Mouse (Mus musculus): ENCODE data around the gene Hfe.
"Not testable (repeated sequence)": the region's sequence is repeated elsewhere in the genome, so short reads cannot be mapped to it uniquely, and the experiment has no call there.

Gene Hfe

DNA sequence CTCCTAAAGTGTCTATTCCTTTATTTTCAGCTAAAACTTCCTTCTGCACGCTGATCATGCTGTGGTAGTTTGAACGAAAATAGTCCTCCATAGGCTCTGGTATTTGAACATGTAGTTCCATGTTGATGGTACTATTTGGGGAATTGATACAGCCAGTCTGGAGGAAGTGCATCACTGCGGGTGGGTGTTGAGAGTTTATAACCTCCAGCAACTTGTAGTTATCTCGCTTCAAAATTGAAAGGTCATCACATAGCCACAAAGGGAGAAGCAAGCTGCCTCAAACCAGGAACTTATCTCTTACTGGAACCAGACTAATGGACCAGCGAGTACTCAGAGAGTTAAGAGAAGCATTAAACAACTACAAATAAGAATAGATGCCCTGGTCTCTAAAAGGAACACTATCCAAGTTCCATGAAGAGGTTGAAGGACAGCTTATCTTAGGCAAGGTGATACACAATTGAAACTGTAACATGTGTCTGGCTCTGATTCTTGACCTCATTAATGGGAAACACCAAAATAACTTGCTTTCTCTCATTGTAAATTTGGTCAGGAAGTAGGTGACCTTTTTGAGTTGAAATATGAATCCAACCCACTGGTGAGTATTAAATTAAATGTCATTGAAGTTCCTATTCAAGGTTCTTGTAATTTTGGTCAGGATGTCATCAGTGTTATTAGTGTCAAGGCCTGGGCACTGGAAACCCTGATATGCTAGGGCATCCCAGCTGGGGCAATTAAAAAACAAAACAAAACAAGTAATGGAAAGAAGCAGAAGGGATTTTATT lies 5.8 kb upstream of the Hfe start:
- no peak for DNase-seq (ENCODE audit: low spot score in 2 of 2)

- DNase-seq (ENCODE audit: low spot score in 2 of 2), result peak in 1 of 2 experiments; percentile 17
Observed at GRCm38 (mm10) chr13:23709714-23710373, 810 bp downstream of the Hfe start.

GRCm38 (mm10) chr13:23708654-23709053 lies 2.0 kb downstream of the Hfe start:
- peak in 1 of 2 experiments; percentile 12 for DNase-seq (ENCODE audit: low spot score in 2 of 2)

DNA sequence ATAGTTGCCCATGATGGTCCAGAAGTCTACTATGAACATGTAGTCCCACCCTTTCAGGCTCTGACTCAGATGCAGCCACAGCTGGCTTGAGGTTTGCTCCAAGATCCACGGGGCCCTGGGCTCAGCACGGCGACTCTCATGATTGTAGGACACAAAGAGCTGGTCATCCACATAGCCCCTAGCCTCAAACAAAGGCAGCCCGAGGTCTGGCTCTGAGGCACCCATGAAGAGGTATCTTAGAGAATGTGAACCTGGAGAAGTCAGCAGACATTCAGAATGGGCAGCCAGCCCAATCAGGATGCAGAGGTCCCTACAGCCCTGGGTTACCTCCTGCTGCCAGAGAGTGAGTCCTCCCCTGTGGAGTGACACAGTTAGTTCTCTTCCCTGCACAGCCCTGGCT lies 2.6 kb downstream of the Hfe start:
- peak in 1 of 2 experiments; percentile 13 for DNase-seq (ENCODE audit: low spot score in 2 of 2)

DNA sequence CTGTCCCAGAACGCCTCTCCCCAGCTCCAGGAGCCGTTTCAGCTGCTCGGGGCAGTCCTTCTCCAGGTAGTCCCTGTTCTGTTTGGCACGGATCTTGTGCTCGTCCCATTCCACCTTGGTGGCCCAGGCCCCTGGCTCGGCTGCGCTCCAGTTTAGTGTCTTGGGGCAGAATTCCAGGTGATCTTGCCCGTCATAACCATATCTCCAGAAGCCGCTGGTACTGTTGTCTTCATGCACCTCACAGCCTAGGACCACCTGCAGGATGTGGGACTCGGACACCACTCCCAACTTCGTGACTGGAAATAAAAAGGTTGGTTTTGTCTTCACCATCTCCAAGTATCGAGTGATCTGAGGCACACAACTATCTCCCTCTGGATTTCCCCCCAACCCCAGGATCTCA lies 3.9 kb downstream of the Hfe start:
- DNase-seq (ENCODE audit: low spot score in 2 of 2), result peak in 1 of 2 experiments; percentile 15

DNA sequence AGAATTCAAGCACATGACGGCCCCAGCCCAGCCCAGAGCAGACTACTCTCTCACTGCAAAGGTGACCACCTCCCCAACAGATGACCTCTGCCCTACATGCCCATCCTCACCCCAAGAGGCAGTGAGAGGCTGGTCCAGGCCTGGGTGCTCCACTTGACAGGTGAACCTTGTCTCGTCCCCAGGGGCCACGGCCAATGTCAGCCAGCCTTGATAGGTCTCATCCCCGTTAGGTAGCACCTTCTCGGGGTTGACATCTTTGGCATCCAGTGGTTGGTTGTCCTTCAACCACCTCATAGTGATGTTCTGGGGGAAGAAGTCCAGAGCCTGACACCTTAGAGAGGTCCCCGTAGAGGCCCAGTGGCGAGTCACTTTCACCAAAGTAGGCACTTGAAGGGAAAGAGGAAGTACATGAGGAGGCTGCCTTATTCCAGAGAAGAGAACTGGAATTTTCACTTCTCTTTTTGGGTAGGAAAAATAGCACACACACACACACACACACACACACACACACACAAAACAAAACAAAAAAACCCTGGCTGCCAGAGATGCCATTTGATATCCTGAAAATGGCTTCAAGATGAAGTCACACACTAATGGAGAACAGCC lies 4.8 kb downstream of the Hfe start:
- DNase-seq (ENCODE audit: low spot score in 2 of 2), result peak in 1 of 2 experiments; percentile 17

- not testable (repeated sequence) for DNase-seq (ENCODE audit: low spot score in 2 of 2)
Observed at GRCm38 (mm10) chr13:23702801-23703200, 7.9 kb downstream of the Hfe start.

DNA sequence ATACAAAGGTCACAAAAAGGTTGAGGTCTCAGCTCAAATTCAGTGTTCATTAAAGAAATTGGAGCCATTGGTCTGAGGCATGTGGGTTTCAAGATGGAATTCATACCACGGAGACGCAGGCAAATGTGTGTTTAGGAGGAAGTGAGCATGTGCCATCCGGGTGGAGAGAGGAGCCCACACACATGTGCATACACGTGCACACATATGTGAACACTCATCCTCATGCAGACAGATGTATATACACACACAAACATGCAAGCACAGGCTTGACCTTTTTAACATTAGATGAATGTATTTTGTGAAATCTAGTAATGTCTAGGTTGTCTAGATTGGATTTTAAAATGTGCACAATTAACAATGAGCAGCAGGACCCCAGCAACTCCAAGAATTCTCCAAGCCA lies 8.4 kb downstream of the Hfe start:
- DNase-seq (ENCODE audit: low spot score in 2 of 2), result no peak

GRCm38 (mm10) chr13:23700786-23701520 lies 9.7 kb downstream of the Hfe start:
- peak; percentile 78 to 80 for DNase-seq (ENCODE audit: low spot score in 2 of 2)

- no peak for DNase-seq (ENCODE audit: low spot score in 2 of 2)
Observed at GRCm38 (mm10) chr13:23699767-23700166, 10.9 kb downstream of the Hfe start.

DNA sequence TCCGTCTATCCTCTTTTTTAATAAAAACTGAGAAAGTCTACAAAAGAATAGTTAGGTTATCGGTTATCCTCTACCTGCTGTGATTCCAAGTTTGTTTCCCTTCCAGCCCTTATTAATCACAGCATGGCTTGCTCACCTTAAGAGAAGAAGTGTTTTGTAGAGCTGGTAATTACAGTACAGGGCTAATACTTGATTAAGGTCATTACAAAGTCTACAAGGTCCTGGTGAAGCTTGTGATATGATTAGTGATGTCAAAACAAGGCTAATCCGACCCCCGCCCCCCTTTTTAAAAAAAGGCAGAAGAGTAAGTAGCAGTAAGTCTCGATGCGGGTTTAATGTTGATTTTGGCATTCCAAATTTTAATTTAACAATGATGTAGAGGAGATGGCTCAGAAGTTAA lies 11.7 kb downstream of the Hfe start:
- no peak for DNase-seq (ENCODE audit: low spot score in 2 of 2)

DNA sequence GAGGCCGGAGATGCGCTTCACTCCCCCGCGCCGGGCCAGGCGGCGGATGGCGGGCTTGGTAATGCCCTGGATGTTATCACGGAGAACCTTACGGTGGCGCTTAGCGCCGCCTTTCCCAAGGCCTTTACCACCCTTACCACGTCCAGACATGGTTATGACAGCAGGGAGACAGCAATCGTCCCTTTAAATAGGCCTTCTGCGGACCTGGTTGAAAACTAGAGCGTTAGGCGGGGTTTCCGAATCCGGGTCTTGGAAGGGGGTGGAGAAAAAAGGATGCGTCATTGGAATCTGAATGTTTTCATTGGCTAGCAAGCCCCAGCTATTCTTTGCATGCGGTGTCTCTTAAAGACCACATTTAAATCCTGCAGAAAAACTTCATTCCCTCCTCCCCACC lies 12.4 kb downstream of the Hfe start, which contains the start of gene Hist1h4c:
Hist1h4c (minus strand) TSS at position 155 of the 394 bp plus-strand sequence.
- peak; percentile 99 for DNase-seq (ENCODE audit: low spot score in 2 of 2)

DNA sequence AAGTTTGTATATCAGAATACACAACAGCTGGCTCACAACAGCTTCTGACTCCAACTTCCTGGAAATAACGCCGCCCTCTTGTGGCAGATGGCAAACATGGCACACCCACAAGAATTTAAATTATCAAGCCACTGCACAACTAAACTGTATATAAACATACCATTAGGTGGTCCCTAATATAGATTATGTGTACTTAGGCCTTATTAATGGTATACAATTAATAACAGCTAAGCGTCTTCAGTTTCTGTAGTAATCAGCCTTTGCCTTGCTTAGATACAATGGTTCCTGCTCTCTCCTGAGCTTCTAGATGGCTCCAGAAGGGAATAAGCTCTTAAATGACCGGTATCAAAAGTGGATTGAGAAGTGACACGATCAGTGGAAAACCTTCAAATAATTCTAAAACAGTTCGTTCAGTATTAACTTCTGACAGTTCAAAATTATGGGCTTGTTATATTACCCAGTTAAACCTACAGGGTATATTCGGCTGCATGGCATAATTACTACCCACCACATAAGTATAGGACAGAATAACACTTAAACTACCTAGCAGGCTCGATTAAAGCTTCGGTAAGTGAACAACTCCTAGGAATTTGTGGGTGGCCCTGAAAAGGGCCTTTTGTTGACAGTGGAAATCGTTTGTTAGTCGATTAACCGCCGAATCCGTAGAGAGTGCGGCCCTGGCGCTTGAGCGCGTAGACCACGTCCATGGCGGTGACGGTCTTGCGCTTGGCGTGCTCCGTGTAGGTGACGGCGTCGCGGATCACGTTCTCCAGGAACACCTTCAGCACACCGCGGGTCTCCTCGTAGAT lies 13.0 kb downstream of the Hfe start:
- DNase-seq (ENCODE audit: low spot score in 2 of 2), result peak; percentile 61 to 64

DNA sequence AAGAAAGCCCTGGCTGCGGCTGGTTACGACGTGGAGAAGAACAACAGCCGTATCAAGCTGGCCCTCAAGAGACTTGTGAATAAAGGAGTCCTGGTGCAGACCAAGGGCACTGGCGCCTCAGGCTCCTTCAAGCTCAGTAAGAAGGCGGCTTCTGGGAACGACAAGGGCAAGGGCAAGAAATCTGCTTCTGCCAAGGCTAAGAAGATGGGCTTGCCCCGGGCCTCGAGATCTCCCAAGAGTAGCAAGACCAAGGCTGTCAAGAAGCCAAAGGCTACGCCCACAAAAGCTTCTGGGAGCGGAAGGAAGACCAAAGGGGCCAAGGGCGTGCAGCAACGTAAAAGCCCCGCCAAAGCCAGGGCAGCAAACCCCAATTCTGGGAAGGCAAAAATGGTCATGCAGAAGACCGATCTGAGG lies 14.6 kb downstream of the Hfe start:
- no peak for DNase-seq (ENCODE audit: low spot score in 2 of 2)

DNA sequence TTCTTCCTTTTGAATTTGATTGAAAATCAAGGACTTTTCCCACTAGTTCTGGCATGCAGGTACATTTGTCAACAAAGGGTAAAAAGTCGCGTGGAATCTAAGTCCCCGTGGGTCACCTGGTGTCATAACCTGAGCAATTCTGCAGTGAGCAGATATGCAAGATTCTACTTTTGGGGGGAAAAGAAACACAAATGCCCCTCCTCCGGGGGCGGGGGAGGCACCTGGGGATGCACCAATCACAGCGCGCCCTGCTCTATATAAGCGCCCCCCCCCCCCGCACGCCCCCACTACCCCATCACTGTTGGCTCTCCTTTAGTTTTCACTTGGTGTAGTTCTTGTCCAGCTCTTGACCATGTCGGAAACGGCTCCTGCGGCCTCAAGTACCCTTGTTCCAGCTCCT lies 15.1 kb downstream of the Hfe start, which contains the start of gene Hist1h1t:
Hist1h1t (plus strand) TSS at position 301 of the 400 bp plus-strand sequence.
- no peak for DNase-seq (ENCODE audit: low spot score in 2 of 2)

DNA sequence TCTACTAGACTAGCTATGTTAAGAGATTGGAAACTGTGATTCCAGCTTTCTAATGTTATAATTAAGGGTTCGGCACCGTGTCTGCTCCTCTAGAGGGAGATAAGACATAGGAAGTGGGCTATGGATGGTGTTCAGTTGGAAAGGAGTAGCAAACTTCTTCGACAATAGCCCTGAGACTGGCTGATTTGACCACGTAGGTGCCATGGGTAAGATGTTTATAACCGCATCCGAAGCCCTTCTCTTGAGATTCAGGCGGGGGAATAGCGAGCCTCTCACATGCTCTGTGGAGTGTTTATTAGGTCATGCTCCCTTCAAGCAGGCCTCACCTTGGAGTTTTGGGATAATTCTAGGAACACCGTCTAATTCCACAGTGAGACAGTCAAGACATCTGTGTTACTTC lies 15.7 kb downstream of the Hfe start:
- DNase-seq (ENCODE audit: low spot score in 2 of 2), result no peak

GRCm38 (mm10) chr13:23693856-23694440 lies 16.7 kb downstream of the Hfe start:
- DNase-seq (ENCODE audit: low spot score in 2 of 2), result no peak

DNA sequence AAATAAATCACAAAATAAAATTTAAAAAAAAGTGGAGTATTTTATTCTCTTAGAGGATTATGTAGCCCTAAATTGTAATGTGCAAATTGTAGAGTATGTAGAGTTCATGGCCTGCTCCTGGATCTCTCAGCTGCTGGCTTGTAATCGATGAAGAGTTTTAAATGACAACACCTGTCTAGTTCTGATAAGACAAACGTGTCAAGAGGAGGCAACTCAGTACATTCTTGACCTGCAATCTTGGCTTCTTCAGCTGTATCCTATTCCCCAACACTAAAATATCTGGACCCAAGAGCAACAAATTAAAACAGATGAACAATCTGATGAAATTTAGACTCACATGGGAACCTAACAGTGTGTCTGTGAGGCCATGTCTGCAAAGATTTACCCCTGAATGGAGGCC lies 21.2 kb downstream of the Hfe start:
- peak in 1 of 2 experiments; percentile 1 for DNase-seq (ENCODE audit: low spot score in 2 of 2)

DNA sequence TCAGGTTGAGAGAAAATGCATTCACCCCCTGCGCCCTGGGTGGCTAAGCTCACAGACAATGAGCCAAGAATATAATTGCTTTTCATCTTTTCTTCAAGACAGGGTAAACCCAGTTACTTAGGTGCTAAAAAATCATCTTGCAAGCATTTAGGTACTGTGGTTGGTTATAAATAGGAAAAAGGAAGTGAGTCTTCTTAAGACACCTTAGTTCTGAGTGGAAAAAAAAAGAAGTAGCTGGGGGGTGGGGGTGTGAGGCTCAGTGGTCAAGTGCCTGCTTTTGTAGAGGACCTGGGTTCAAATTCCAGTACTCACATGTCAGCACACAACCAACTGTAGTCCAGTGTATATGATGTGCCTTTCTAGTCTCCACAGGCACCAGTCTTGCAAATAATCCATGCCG lies 21.7 kb downstream of the Hfe start:
- peak in 1 of 2 experiments; percentile 1 for DNase-seq (ENCODE audit: low spot score in 2 of 2)

DNA sequence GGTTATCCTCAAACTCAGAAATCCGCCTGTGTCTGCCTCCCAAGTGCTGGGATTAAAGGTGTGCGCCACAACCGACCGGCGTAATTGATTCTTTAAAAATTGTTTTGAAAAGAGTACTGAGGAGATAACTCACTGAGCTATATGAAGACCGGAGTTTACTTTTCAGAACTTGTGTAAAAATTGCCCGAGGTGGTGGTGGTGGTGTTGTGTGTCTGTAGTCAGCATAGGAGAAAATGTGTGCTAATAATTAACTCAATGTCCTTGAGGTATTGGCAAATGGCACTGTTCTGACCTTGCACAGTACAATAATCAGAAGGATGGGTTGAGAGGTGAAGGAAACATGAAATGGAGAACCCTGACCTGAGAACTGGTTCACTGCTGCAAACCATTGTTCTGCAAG lies 22.7 kb downstream of the Hfe start:
- DNase-seq (ENCODE audit: low spot score in 2 of 2), result peak in 1 of 2 experiments; percentile 9

DNA sequence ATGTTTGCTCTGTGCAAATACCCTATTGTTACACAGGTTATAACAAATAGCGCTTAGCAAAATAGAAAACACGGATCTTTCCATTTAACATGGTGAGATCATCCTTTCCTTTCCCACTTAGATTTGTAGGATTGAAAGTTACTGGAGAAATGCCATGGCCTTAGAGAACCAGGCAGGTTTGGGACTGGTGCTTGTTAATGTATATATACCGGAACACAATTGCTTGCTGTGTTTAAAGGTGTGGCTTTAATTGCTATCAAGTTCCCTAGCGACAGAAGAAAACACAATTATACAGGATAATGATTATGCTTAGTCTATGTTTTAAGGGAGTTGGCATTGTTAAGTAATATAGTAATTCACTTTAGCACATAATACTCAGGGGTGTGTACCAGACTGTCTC lies 23.5 kb downstream of the Hfe start:
- DNase-seq (ENCODE audit: low spot score in 2 of 2), result peak in 1 of 2 experiments; percentile 4

Measured in right cerebral cortex, postnatal 10 days (tissue).